Mouse (Mus musculus) stomach, embryonic 14.5 days (tissue): Measurements from ENCODE around the gene Larp1. TPM values are rescaled to one million over a fixed set of nuclear protein-coding genes. Genes with fewer than 3 reads are reported as not detected.

ENCODE experiments used
- ATAC-seq: fragments of 200-750 bp; cut with Nextera tagmentation; 2 replicates; pipeline ENCODE4 v1.8.0; 2017; ENCODE audit warnings: low read depth, moderate TSS enrichment; ENCODE audit not compliant: insufficient number of reproducible peaks, insufficient read depth, low FRiP score
- H3K27ac ChIP-seq: fragments of 300-500 bp; sonication (generic); 2 replicates; pipeline ENCODE4 v1.5.1; 2014; ENCODE audit warnings: mild to moderate bottlenecking, low read length, moderate library complexity, mixed read lengths
- H3K27me3 ChIP-seq: fragments of 300-500 bp; sonication (generic); 2 replicates; pipeline ENCODE4 v1.6.1; 2014; ENCODE audit warnings: low read length, control low read depth, mixed read lengths; ENCODE audit not compliant: control insufficient read depth, insufficient read depth
- H3K36me3 ChIP-seq: fragments of 300-500 bp; sonication (generic); 2 replicates; pipeline ENCODE4 v1.6.1; 2014; ENCODE audit warnings: mild to moderate bottlenecking, control low read depth, low read length, moderate library complexity, mixed read lengths; ENCODE audit not compliant: control insufficient read depth, insufficient read depth
- H3K4me1 ChIP-seq: fragments of 300-500 bp; sonication (generic); 2 replicates; pipeline ENCODE4 v1.6.1; 2014; ENCODE audit warnings: low read length, control low read depth, mixed read lengths; ENCODE audit not compliant: control insufficient read depth, insufficient read depth
- H3K4me2 ChIP-seq: fragments of 300-500 bp; sonication (generic); replicated peaks from 2 replicates; pipeline ENCODE4 v1.6.1; 2014; ENCODE audit warnings: low read depth, low read length, control low read depth
- H3K4me3 ChIP-seq: fragments of 300-500 bp; sonication (generic); 2 replicates; pipeline ENCODE4 v1.5.1; 2014; ENCODE audit warnings: low read depth, low read length, control low read depth
- H3K9ac ChIP-seq: fragments of 300-500 bp; sonication (generic); replicated peaks from 2 replicates; pipeline ENCODE4 v1.6.1; 2014; ENCODE audit warnings: low read depth, mild to moderate bottlenecking, control low read depth, low read length, moderate library complexity, mixed read lengths
- H3K9me3 ChIP-seq: fragments of 300-500 bp; sonication (generic); 2 replicates; pipeline ENCODE4 v1.6.1; 2016; ENCODE audit warnings: low read depth, low read length, control low read depth; ENCODE audit not compliant: control insufficient read depth
- WGBS: fragments of 180-500 bp; shearing (Covaris S2); extraction: QIAGEN DNeasy Blood & Tissue Kit; methylation state at CpG from one replicate; pipeline ENCODE4 v1.1.7; 2014; 5-methylcytosine and 5-hydroxymethylcytosine counted together
- polyA plus RNA-seq: library from polyadenylated mRNA; unstranded; fragments of >200 nt; fragmentation: Nextera tagmentation; extraction: Ambion mirVana; gene quantifications from 2 replicates; pipeline ENCODE4 v1.2.1, GENCODE M21; 2014

Gene Larp1
- polyA plus RNA-seq, 1 experiment from 2014 or later, result 23.9 TPM

DNA sequence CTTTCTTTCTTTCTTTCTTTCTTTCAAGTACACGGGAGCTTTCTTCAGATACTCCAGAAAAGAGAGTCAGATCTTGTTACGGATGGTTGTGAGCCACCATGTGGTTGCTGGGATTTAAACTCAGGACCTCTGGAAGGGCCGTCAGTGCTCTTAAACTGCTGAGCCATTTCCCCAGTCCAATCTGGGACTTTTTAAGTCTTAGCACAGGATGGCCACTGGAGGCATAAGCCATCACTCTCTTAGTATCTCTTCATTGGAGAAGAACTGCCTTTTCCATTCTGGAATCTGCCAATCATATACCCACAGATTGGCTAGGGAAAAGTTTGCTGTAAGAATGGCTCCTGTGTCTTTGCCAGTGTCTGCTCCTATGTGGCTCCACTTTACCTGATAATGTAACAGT, 98.1 kb downstream of the Larp1 start:
- no peak for ATAC-seq
- Histone ChIP-seq H3K27me3 (no peaks in the 10 kb centered on the region), H3K9me3 (no peaks in the 10 kb centered on the region), H3K36me3 (peaks cover 23% of the 10 kb centered on the region), H3K4me3 (no peak overlapping the region), H3K4me2 (no peak overlapping the region), H3K9ac (no peak overlapping the region), H3K27ac (no peak overlapping the region), H3K4me1 (peaks cover 10% of the 10 kb centered on the region; the same call in 1 of the 2 replicates)
- 41% methylated on average over 3 of the region's 3 CpGs for WGBS

DNA sequence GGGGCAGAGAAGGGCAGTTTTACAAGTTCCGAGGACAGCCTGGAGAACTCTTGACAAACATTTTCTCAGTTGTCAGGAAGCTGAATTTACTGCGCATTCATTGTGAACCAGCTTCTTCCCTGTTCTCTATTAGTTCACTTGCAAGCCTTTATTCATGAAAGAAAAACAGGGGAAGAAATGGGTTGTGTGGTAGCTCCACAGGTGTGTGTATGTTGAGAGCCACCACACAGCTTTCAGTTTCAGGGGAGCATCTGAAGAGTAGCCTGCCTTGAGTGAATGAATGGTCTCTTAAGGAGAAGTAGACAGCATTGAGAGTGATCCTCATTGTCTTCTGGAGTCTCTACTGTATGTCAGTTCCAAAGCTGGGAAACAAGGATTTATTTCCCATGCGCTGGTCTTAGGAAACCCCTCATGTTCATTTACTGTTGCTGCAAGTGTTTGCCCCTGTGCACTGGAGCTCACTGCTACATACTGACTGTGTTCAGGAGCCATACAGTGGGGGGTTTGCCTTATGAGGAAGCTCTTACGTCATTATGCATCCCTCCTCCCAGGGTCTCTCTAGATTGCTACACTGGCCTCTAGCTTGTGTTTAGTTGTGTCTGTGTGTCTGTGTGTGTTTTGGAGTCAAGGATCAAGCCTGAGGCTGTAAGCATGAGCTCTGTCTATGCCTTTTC, 98.9 kb downstream of the Larp1 start:
- no peak overlapping the region for H3K4me3 ChIP-seq
- H3K4me1 ChIP-seq, result peaks cover 7% of the 10 kb centered on the region; the same call in 1 of the 2 replicates
- H3K4me2 ChIP-seq, result no peak overlapping the region
- WGBS, result 85% methylated on average over 4 of the region's 4 CpGs
- no peak for ATAC-seq
- H3K9ac ChIP-seq, result no peak overlapping the region
- no peak overlapping the region for H3K27ac ChIP-seq
- H3K36me3 ChIP-seq, result peaks cover 25% of the 10 kb centered on the region
- no peaks in the 10 kb centered on the region for H3K9me3 ChIP-seq
- H3K27me3 ChIP-seq, result no peaks in the 10 kb centered on the region

Other genes with a start within 250 kb of the Larp1 start
- gene Sap30l, start 207.4 kb upstream of the Larp1 start, polyA plus RNA-seq, result 8.4 and 10.3 TPM in 2 replicates
- gene Hand1, start 176.2 kb upstream of the Larp1 start, polyA plus RNA-seq, result 0.67 and 1.3 TPM in 2 replicates
- not detected in 2 replicates for gene Gm12248, start 84.1 kb downstream of the Larp1 start, polyA plus RNA-seq
- 87.7 and 92.6 TPM in 2 replicates for gene Cnot8, start 95.1 kb downstream of the Larp1 start, polyA plus RNA-seq
- 21.4 and 24.4 TPM in 2 replicates for gene Gemin5, start 159.5 kb downstream of the Larp1 start, polyA plus RNA-seq
- gene Mrpl22, start 162.6 kb downstream of the Larp1 start, polyA plus RNA-seq, result 118 and 123 TPM in 2 replicates
- gene Igtp, start 190.5 kb downstream of the Larp1 start, polyA plus RNA-seq, result 3.9 and 4.7 TPM in 2 replicates
- 3.8 and 3.9 TPM in 2 replicates for gene Irgm2, start 190.6 kb downstream of the Larp1 start, polyA plus RNA-seq